Mouse (Mus musculus) intestine, embryonic 14.5 days (tissue): Measurements from ENCODE around the gene Snf8. TPM values are rescaled to one million over a fixed set of nuclear protein-coding genes. Genes with fewer than 3 reads are reported as not detected.

Experiments
- ATAC-seq: fragments of 200-750 bp; cut with Nextera tagmentation; replicated peaks from 2 replicates; pipeline ENCODE4 v1.8.0; 2017; ENCODE audit warnings: low read depth, moderate number of reproducible peaks, moderate TSS enrichment, moderate library complexity; ENCODE audit not compliant: low FRiP score, low TSS enrichment
- DNase-seq: peaks from one replicate; pipeline ENCODE4 v3.0.0-alpha.2; 2018; ENCODE audit warnings: low spot score
- H3K27ac ChIP-seq: fragments of 300-500 bp; sonication (generic); 2 replicates; pipeline ENCODE4 v1.5.1; 2014; ENCODE audit warnings: low read depth, mild to moderate bottlenecking, control low read depth
- H3K27me3 ChIP-seq: fragments of 300-500 bp; sonication (generic); replicated peaks from 2 replicates; pipeline ENCODE4 v1.6.1; 2014; ENCODE audit warnings: low read length, control low read depth; ENCODE audit not compliant: control insufficient read depth, insufficient read depth
- H3K36me3 ChIP-seq: fragments of 300-500 bp; sonication (generic); 2 replicates; pipeline ENCODE4 v1.6.1; 2014; ENCODE audit warnings: low read length, control low read depth; ENCODE audit not compliant: control insufficient read depth, insufficient read depth
- H3K4me1 ChIP-seq: fragments of 300-500 bp; sonication (generic); replicated peaks from 2 replicates; pipeline ENCODE4 v1.6.1; 2014; ENCODE audit warnings: low read length, control low read depth, mixed read lengths; ENCODE audit not compliant: control insufficient read depth, insufficient read depth
- H3K4me2 ChIP-seq: fragments of 300-500 bp; sonication (generic); 2 replicates; pipeline ENCODE4 v1.6.1; 2014; ENCODE audit warnings: low read length
- H3K4me3 ChIP-seq: fragments of 300-500 bp; sonication (generic); 2 replicates; pipeline ENCODE4 v1.5.1; 2014; ENCODE audit warnings: low read depth, low read length, control low read depth, mixed read lengths
- H3K9ac ChIP-seq: fragments of 300-500 bp; sonication (generic); 2 replicates; pipeline ENCODE4 v1.6.1; 2014; ENCODE audit warnings: mild to moderate bottlenecking, low read length
- H3K9me3 ChIP-seq: fragments of 300-500 bp; sonication (generic); 2 replicates; pipeline ENCODE4 v1.6.1; 2016; ENCODE audit warnings: low read length, control low read depth; ENCODE audit not compliant: control insufficient read depth
- WGBS: fragments of 180-500 bp; shearing (Covaris S2); extraction: QIAGEN DNeasy Blood & Tissue Kit; methylation state at CpG from one replicate; pipeline ENCODE4 v1.1.7; 2014; 5-methylcytosine and 5-hydroxymethylcytosine counted together
- polyA plus RNA-seq: library from polyadenylated mRNA; unstranded; fragments of >200 nt; fragmentation: Nextera tagmentation; extraction: Ambion mirVana; gene quantifications from 2 replicates; pipeline ENCODE4 v1.2.1, GENCODE M21; 2014

The Snf8 gene
- polyA plus RNA-seq, 1 experiment from 2014 or later = 39.3 TPM

GRCm38 (mm10) chr11:96050854-96051253 lies 16.2 kb downstream of the Snf8 start:
- DNase-seq (no peak), ATAC-seq (no peak)
- H3K27me3 ChIP-seq = no peaks in the 10 kb centered on the region
- no peak overlapping the region for H3K4me2 ChIP-seq
- peaks cover 80% of the 10 kb centered on the region for H3K36me3 ChIP-seq
- H3K9me3 ChIP-seq = no peaks in the 10 kb centered on the region
- H3K9ac ChIP-seq = no peak overlapping the region
- no peaks in the 10 kb centered on the region for H3K4me1 ChIP-seq
- H3K4me3 ChIP-seq = no peak overlapping the region
- no peak overlapping the region for H3K27ac ChIP-seq
- WGBS = 97% methylated on average over 3 of the region's 3 CpGs

GRCm38 (mm10) chr11:96058309-96058708 lies 23.6 kb downstream of the Snf8 start:
- peaks cover 8% of the 10 kb centered on the region; the same call in 1 of the 2 replicates for H3K4me1 ChIP-seq
- no peak for DNase-seq
- WGBS = 88% methylated on average over 4 of the region's 4 CpGs
- ATAC-seq = no peak
- H3K4me2 ChIP-seq = no peak overlapping the region
- H3K27me3 ChIP-seq = no peaks in the 10 kb centered on the region
- no peak overlapping the region for H3K9ac ChIP-seq
- H3K4me3 ChIP-seq = no peak overlapping the region
- H3K27ac ChIP-seq = no peak overlapping the region
- H3K9me3 ChIP-seq = no peaks in the 10 kb centered on the region
- H3K36me3 ChIP-seq = peaks cover 83% of the 10 kb centered on the region

- H3K27me3 ChIP-seq = no peaks in the 10 kb centered on the region
- 1% methylated on average over 60 of the region's 64 CpGs for WGBS
- peak; percentile 54 for ATAC-seq
- peak overlapping the region; percentile 87 for H3K27ac ChIP-seq
- peaks cover 25% of the 10 kb centered on the region for H3K36me3 ChIP-seq
- H3K9me3 ChIP-seq = no peaks in the 10 kb centered on the region
- H3K4me1 ChIP-seq = peaks cover 24% of the 10 kb centered on the region
- peak; percentile 75 for DNase-seq
- peak overlapping the region; percentile 77 for H3K4me3 ChIP-seq
- H3K4me2 ChIP-seq = peak overlapping the region; percentile 89
- H3K9ac ChIP-seq = peak overlapping the region; percentile 84
Observed at GRCm38 (mm10) chr11:96064521-96065214, 30.0 kb downstream of the Snf8 start.

- Histone ChIP-seq H3K9me3 (no peaks in the 10 kb centered on the region), H3K4me2 (peak within 1 kb of the TSS; percentile 89), H3K4me1 (peaks cover 24% of the 10 kb centered on the region), H3K36me3 (peaks cover 24% of the 10 kb centered on the region), H3K27me3 (no peaks in the 10 kb centered on the region), H3K27ac (peak within 1 kb of the TSS; percentile 87), H3K9ac (peak within 1 kb of the TSS; percentile 84), H3K4me3 (peak within 1 kb of the TSS; percentile 77)
- WGBS = 3% methylated on average over 49 of the region's 50 CpGs
- peak; percentile 98 for DNase-seq
- ATAC-seq = peak; percentile 96
Observed at GRCm38 (mm10) chr11:96065215-96065911, 30.7 kb downstream of the Snf8 start, which contains the start of gene Ube2z. Ube2z (minus strand) TSS chr11:96065388.

GRCm38 (mm10) chr11:96068231-96068630 lies 33.5 kb downstream of the Snf8 start:
- Histone ChIP-seq H3K9ac (no peak overlapping the region), H3K27ac (no peak overlapping the region), H3K4me1 (peaks cover 17% of the 10 kb centered on the region), H3K4me2 (no peak overlapping the region), H3K9me3 (no peaks in the 10 kb centered on the region), H3K36me3 (peaks cover 26% of the 10 kb centered on the region), H3K27me3 (no peaks in the 10 kb centered on the region), H3K4me3 (no peak overlapping the region)
- WGBS = 77% methylated on average over 5 of the region's 5 CpGs
- no peak for DNase-seq
- no peak for ATAC-seq

DNA sequence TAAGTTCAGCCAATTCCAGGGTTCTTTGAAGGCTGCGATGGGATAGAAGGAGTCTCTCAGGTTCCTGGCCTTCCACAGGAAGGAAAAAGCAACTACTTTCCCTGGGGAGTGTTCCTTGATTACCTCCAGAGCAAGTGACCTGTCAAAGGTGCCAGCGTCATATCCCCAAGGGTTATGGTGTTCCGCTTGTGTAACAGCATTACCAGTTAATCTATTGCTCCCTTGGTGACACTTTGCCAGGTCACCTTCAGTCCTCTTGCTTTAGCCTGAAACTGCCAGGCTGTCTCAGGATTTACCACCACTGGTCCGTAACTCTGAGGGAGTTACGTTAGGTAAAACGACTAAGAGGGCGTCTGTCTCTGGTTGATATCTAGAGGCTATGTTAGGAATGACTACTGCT lies 35.7 kb downstream of the Snf8 start:
- 91% methylated on average over 7 of the region's 7 CpGs for WGBS
- H3K4me2 ChIP-seq = no peak overlapping the region

GRCm38 (mm10) chr11:96071013-96071412 lies 36.3 kb downstream of the Snf8 start:
- DNase-seq (no peak), ATAC-seq (no peak)
- peaks cover under 1% of the 10 kb centered on the region for H3K4me1 ChIP-seq
- WGBS = 96% methylated on average over 1 of the region's 1 CpGs
- no peaks in the 10 kb centered on the region for H3K27me3 ChIP-seq
- no peak overlapping the region for H3K9ac ChIP-seq
- no peaks in the 10 kb centered on the region for H3K9me3 ChIP-seq
- H3K4me2 ChIP-seq = no peak overlapping the region
- no peak overlapping the region for H3K27ac ChIP-seq
- peaks cover 31% of the 10 kb centered on the region for H3K36me3 ChIP-seq
- H3K4me3 ChIP-seq = no peak overlapping the region

More for the DNA sequence above, 35.7 kb downstream of the Snf8 start:
- H3K27ac ChIP-seq = no peak overlapping the region
- no peaks in the 10 kb centered on the region for H3K27me3 ChIP-seq
- H3K9me3 ChIP-seq = no peaks in the 10 kb centered on the region
- H3K9ac ChIP-seq = no peak overlapping the region
- peaks cover 6% of the 10 kb centered on the region for H3K4me1 ChIP-seq
- DNase-seq (no peak), ATAC-seq (no peak)
- peaks cover 31% of the 10 kb centered on the region for H3K36me3 ChIP-seq
- H3K4me3 ChIP-seq = no peak overlapping the region

- no peak overlapping the region for H3K4me3 ChIP-seq
- DNase-seq (no peak), ATAC-seq (no peak)
- 79% methylated on average over 6 of the region's 9 CpGs for WGBS
- peaks cover 31% of the 10 kb centered on the region for H3K36me3 ChIP-seq
- H3K27me3 ChIP-seq = no peaks in the 10 kb centered on the region
- no peak overlapping the region for H3K27ac ChIP-seq
- H3K4me1 ChIP-seq = no peaks in the 10 kb centered on the region; the same call in 1 of the 2 replicates
- no peak overlapping the region for H3K9ac ChIP-seq
- no peaks in the 10 kb centered on the region for H3K9me3 ChIP-seq
- H3K4me2 ChIP-seq = no peak overlapping the region
Observed at GRCm38 (mm10) chr11:96073295-96073993, 38.8 kb downstream of the Snf8 start.
